Mouse (Mus musculus): ENCODE measurements at regions not wholly inside any gene's neighbourhood (a gene's known extent, or its start where the extent isn't known, plus 50 kb on each side); places are given as distances from the start of the nearest gene placed in this dataset.

DNA sequence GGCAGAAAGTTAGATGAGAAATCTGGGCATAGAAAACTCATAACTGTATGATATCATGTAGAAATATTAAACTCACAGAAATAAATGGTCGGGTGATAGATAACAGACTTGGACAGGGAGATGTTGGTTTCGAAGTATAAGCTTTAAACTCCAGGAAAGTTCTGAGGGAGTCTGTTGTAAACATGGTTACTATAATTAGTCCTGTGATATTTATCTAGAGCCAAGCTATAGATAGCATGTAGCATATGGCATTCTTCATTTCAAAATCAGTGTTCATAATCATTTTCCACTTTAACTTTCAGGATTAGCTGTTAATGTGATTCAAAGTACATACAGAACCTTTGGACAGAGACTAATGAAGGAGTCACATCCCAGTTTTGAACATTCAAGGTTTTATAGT is 387.5 kb upstream of the Xrcc4 start:
- Histone ChIP-seq H3K4me2 (replicated peaks) (no peak overlapping the region), H3K36me3 (no peaks in the 10 kb centered on the region), H3K9ac (no peak overlapping the region), H3K9me3 (replicated peaks) (no peaks in the 10 kb centered on the region), H3K27me3 (no peaks in the 10 kb centered on the region), H3K4me1 (no peaks in the 10 kb centered on the region), H3K27ac (no peak overlapping the region), H3K4me3 (no peak overlapping the region)
- no peak for ATAC-seq (ENCODE audit: low FRiP score)
- WGBS, result 92% methylated on average over 2 of the region's 2 CpGs

DNA sequence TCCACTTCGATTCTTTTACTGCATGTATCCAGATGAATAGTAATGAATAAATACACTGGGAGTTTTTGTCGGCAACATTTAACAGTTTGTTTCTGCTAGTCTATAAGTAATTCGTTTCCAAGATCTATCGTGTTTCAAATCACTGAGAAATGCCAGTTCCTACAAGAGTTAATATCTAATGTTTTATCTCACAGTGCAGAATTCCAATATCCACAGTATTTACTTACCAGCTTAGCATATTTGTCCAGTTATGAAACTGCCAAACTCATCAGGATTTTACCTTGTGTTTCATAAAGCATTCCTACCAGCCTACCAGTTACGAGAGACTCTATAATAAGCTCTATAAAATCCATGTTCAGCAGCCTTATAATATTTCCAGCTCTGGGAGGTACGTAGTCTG is 385.1 kb upstream of the Xrcc4 start:
- Histone ChIP-seq H3K9me3 (replicated peaks) (no peaks in the 10 kb centered on the region), H3K4me3 (no peak overlapping the region), H3K27ac (no peak overlapping the region), H3K4me2 (replicated peaks) (no peak overlapping the region), H3K9ac (no peak overlapping the region), H3K27me3 (no peaks in the 10 kb centered on the region), H3K4me1 (no peaks in the 10 kb centered on the region), H3K36me3 (no peaks in the 10 kb centered on the region)
- 87% methylated on average over 6 of the region's 6 CpGs for WGBS
- no peak for ATAC-seq (ENCODE audit: low FRiP score)

DNA sequence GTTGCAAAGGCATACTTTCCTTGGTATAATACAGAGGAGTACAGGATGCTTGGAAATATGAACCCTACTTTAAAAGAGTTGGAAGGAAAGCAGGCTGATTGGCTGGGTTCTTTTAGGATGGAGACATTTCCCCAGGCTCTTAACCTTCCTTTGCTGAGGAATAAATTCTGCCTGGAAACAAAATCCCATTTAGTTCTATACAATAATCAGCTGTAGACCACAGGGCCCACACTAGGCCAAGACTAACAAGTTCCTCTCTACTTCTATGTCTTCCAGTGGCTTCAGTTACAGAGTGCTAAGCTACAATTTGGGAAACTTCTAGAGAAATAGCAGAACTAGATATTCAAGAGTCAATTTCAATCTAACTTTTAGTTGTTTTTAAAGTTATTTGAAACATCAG is 384.6 kb upstream of the Xrcc4 start:
- Histone ChIP-seq H3K4me2 (replicated peaks) (no peak overlapping the region), H3K27me3 (no peaks in the 10 kb centered on the region), H3K27ac (no peak overlapping the region), H3K4me3 (no peak overlapping the region), H3K9me3 (replicated peaks) (no peaks in the 10 kb centered on the region), H3K4me1 (no peaks in the 10 kb centered on the region), H3K9ac (no peak overlapping the region), H3K36me3 (no peaks in the 10 kb centered on the region)
- ATAC-seq (ENCODE audit: low FRiP score), result no peak

DNA sequence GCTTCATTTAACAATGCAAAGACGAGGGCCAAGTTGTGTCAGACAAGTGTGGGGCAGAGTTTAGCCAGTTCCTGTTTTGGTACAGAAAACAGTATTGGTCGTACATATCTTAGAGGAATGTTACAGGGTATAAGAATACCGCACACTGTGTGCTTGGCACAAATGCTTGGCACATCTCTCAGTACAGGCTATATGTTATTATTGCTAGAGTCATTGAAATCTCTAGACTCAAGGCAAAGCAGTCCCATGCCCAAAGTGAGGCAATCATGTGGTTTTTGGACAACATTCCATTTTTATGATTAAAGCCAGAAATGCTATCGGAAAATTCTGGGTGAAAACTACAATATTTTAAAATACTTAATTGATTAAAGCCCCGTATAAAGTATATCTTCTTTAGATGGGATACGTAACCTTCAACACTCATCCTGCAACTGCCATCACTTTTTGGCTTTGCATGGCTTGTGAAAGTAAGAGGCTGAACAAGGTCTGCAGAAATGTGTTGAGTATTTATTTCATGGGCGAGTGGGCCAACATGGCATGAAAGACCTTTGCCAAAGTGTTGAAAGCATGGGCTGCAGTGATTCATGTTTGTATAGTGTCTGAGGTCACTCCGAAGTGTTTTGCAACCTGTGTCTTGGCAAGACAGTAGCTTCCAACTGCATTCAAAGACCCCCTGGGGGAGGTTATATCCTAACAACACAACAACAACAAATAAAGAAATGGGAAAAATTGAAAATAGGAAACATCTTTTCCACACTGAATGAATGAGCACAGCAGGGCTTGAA is 383.8 kb upstream of the Xrcc4 start:
- H3K27me3 ChIP-seq, result no peaks in the 10 kb centered on the region
- no peak overlapping the region for H3K4me3 ChIP-seq
- 88% methylated on average over 8 of the region's 8 CpGs for WGBS
- no peaks in the 10 kb centered on the region for H3K36me3 ChIP-seq
- H3K4me1 ChIP-seq, result no peaks in the 10 kb centered on the region
- H3K9ac ChIP-seq, result no peak overlapping the region
- no peaks in the 10 kb centered on the region for H3K9me3 ChIP-seq (replicated peaks)
- no peak for ATAC-seq (ENCODE audit: low FRiP score)
- H3K27ac ChIP-seq, result no peak overlapping the region
- no peak overlapping the region for H3K4me2 ChIP-seq (replicated peaks)

DNA sequence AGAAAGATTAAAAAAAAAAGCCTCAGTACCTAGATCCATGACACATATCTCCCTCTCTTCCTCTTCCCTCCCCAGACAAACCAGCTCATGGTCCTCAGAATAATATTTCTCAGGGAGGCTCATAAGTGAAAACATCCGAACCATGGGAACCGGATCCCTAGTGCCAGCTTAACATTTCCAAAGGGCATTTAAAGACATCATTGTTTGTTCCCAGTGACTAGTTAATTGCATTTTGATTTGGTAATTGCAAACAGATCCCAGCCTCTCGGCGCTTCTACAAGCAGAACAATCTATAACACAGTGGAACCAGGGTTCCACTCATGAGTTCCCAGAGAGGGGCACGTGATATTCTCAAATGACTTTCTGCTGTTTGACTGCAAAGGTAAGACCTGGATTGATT is 376.7 kb upstream of the Xrcc4 start:
- ATAC-seq (ENCODE audit: low FRiP score), result no peak
- Histone ChIP-seq H3K4me2 (replicated peaks) (no peak overlapping the region), H3K9ac (no peak overlapping the region), H3K36me3 (no peaks in the 10 kb centered on the region), H3K4me1 (no peaks in the 10 kb centered on the region), H3K27ac (no peak overlapping the region), H3K9me3 (replicated peaks) (no peaks in the 10 kb centered on the region), H3K27me3 (no peaks in the 10 kb centered on the region), H3K4me3 (no peak overlapping the region)
- WGBS, result 65% methylated on average over 5 of the region's 5 CpGs

DNA sequence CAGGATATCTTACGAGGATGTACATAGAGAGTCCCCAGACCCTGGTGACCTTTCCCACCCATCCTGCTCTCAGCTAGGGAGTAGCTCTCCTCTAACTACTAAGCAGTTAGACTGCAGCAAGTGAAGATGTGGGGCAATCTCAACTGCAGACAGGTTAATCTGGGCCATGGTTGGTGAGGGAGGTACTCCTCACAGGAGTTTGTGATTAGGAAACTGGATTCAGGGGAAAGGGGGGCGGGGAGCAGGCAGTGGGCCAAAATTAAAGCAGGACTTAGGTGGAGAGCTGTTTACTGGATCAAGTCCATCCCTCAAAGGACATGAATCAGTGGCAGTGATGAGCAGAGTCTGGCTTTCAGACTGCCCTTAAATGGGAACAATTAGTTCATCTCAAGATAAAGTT is 374.6 kb upstream of the Xrcc4 start:
- Histone ChIP-seq H3K36me3 (no peaks in the 10 kb centered on the region), H3K4me3 (no peak overlapping the region), H3K27me3 (no peaks in the 10 kb centered on the region), H3K9ac (no peak overlapping the region), H3K9me3 (replicated peaks) (no peaks in the 10 kb centered on the region), H3K27ac (no peak overlapping the region), H3K4me1 (no peaks in the 10 kb centered on the region), H3K4me2 (replicated peaks) (no peak overlapping the region)
- 72% methylated on average over 2 of the region's 2 CpGs for WGBS
- no peak for ATAC-seq (ENCODE audit: low FRiP score)

DNA sequence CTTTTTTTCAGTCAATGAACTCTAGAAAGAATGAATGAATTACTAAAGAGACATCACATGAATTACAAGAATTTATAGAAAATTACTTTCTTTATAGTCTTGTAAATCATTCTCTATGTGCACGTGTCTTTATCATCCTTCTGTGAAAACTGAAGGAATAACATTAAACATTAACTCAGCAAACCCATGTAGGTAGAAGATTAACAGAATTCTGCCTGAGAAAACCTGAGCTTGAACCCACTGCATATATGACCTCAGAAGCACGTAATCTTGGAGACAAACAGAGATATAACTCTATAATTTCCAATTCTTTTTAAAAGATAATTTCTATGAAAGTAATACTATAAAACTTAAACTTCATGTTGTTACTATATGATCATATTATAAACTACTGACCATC is 374.0 kb upstream of the Xrcc4 start:
- Histone ChIP-seq H3K9ac (no peak overlapping the region), H3K4me1 (no peaks in the 10 kb centered on the region), H3K27ac (no peak overlapping the region), H3K4me3 (no peak overlapping the region), H3K27me3 (no peaks in the 10 kb centered on the region), H3K4me2 (replicated peaks) (no peak overlapping the region), H3K9me3 (replicated peaks) (no peaks in the 10 kb centered on the region), H3K36me3 (no peaks in the 10 kb centered on the region)
- WGBS, result 77% methylated on average over 2 of the region's 2 CpGs
- no peak for ATAC-seq (ENCODE audit: low FRiP score)

DNA sequence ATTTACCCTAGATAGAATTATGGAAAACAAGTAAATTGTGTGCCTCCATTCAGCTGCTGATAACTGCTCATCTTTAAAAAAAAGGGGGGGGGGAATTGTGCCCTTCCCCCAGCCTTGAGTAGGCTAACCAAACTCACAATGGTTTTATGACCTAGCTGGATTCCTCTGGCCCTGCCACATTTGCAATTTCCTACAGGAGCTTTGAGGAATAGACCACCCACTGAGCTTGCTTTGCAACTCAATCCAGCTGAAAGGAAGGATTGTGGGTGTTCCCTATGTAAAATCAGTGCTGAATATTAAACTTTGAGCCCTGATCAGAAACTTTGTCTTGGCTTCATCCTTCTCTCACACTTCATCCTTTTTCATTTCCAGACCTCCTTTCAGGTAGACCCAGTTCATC is 365.2 kb upstream of the Xrcc4 start:
- no peak overlapping the region for H3K4me2 ChIP-seq (replicated peaks)
- no peak for ATAC-seq (ENCODE audit: low FRiP score)

DNA sequence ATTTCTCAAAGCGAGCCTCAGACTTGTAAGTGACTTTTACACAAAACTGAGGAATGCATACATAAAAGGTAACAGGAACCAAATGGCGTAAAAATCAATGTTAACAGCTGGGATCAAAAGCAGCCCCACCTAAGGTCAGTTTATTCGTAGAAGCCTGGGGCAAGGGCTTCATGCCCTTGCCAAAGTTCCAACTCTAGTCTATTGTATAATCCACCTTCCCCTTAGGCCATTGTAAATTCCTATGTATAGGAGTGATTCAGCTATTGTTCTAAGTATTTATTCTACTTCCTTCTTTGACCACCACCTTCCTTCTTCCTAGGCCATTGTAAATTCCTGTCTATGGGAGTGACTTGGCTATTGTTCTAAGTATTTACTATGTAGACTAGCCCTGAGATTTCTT is 337.5 kb upstream of the Xrcc4 start:
- Histone ChIP-seq H3K4me1 (no peaks in the 10 kb centered on the region), H3K27me3 (no peaks in the 10 kb centered on the region), H3K9me3 (replicated peaks) (no peaks in the 10 kb centered on the region), H3K9ac (no peak overlapping the region), H3K36me3 (no peaks in the 10 kb centered on the region), H3K4me3 (no peak overlapping the region), H3K27ac (no peak overlapping the region), H3K4me2 (replicated peaks) (no peak overlapping the region)
- WGBS, result 96% methylated on average over 3 of the region's 3 CpGs
- no peak for ATAC-seq (ENCODE audit: low FRiP score)

More for the DNA sequence above, 365.2 kb upstream of the Xrcc4 start:
- Histone ChIP-seq H3K36me3 (no peaks in the 10 kb centered on the region), H3K27me3 (no peaks in the 10 kb centered on the region), H3K9ac (no peak overlapping the region), H3K9me3 (replicated peaks) (0 out of 2 replicates have a peak, but pooled peaks cover 9% of the 10 kb centered on the region), H3K27ac (no peak overlapping the region), H3K4me3 (no peak overlapping the region), H3K4me1 (no peaks in the 10 kb centered on the region)

DNA sequence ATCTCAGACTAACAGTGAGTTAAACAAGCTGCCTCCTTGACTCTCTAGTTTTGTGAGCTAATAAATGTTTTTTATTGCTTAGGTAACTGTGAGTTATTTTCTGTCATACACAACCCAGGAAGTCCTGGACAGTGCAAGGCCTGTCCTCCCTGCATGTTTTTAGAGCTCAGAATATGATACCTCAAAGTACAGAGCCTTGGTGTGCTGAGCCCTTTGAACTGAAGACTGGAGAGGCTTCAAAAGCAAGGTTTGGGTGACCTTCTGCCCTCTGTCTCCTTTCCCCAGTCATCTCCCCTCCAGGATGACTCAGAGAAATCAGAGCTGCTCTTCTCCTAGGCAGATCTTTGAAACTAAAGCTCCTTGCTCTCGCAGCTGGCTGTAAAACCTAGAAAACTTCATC is 336.0 kb upstream of the Xrcc4 start:
- no peak overlapping the region for H3K4me3 ChIP-seq
- H3K36me3 ChIP-seq, result no peaks in the 10 kb centered on the region
- no peak overlapping the region for H3K9ac ChIP-seq
- no peaks in the 10 kb centered on the region for H3K27me3 ChIP-seq
- ATAC-seq (ENCODE audit: low FRiP score), result no peak
- no peak overlapping the region for H3K4me2 ChIP-seq (replicated peaks)
- no peaks in the 10 kb centered on the region for H3K9me3 ChIP-seq (replicated peaks)
- no peak overlapping the region for H3K27ac ChIP-seq
- 74% methylated on average over 1 of the region's 1 CpGs for WGBS
- no peaks in the 10 kb centered on the region for H3K4me1 ChIP-seq

DNA sequence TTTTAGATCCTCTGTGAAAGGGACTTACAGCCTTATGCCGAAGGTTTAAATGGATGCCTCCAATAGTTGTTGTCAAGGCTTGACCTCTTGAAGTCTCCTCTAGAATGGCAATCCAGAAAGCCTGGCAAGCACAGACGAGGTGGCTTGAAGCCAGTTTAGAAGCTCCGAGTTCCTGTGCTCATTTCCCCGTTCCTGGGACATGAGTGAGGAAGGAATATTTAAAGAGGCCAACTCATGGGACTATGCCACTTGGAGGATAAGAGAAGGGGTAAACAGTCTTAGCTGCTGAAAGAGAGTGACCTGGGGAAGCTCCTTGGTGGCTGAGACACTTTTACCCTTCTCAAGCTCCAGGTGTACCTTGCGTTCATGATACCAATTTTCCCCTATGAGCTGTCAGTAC is 335.1 kb upstream of the Xrcc4 start:
- Histone ChIP-seq H3K27ac (no peak overlapping the region), H3K4me2 (replicated peaks) (no peak overlapping the region), H3K4me3 (no peak overlapping the region), H3K9me3 (replicated peaks) (no peaks in the 10 kb centered on the region), H3K4me1 (no peaks in the 10 kb centered on the region), H3K36me3 (no peaks in the 10 kb centered on the region), H3K27me3 (no peaks in the 10 kb centered on the region), H3K9ac (no peak overlapping the region)
- WGBS, result 84% methylated on average over 5 of the region's 5 CpGs
- no peak for ATAC-seq (ENCODE audit: low FRiP score)

DNA sequence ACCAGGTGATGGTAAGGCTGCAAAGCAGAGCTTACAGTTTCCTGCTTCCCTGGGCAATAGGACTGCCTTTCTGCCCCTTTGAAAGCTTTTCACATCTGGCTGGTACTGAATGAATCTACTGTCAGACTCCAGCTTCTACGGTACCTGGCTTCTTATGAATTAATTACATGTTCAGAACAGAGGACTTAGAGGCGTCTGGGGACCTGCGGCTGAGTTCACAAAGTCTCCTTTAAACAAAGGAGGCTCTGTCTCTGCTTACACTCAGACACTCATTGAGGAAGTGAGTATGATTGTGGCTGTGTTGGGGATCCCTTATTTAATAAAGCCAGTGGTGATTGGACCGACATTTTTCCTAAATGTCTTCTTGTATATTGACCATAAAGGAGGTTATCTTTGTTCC is 331.6 kb upstream of the Xrcc4 start:
- 42% methylated on average over 4 of the region's 4 CpGs for WGBS
- Histone ChIP-seq H3K4me1 (no peaks in the 10 kb centered on the region), H3K4me2 (replicated peaks) (no peak overlapping the region), H3K27me3 (no peaks in the 10 kb centered on the region), H3K9ac (no peak overlapping the region), H3K4me3 (no peak overlapping the region), H3K27ac (no peak overlapping the region), H3K9me3 (replicated peaks) (no peaks in the 10 kb centered on the region), H3K36me3 (no peaks in the 10 kb centered on the region)
- ATAC-seq (ENCODE audit: low FRiP score), result peak; percentile 50; the same call in 1 of the 2 replicates

DNA sequence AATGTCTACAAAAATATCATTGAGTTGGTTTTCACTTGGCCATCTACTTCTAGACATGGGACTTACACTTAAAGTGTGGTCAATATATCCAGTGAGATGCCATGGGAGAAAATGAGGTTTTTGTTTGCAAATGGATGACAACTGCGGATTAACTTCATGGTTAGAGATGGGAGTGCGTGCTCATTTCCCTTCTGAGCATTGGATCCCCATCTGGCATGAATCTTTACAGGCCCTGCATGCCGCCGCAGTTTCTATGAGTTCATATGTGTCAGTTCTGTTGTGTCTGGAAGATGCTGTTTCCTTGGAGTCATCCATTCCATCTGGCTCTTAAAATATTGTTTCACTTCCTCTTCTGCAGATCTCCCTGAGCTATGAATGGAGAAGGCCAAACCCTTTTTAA is 315.0 kb upstream of the Xrcc4 start:
- Histone ChIP-seq H3K27me3 (no peaks in the 10 kb centered on the region), H3K9me3 (replicated peaks) (no peaks in the 10 kb centered on the region), H3K4me1 (no peaks in the 10 kb centered on the region), H3K4me3 (no peak overlapping the region), H3K9ac (no peak overlapping the region), H3K36me3 (no peaks in the 10 kb centered on the region), H3K4me2 (replicated peaks) (no peak overlapping the region), H3K27ac (no peak overlapping the region)
- 92% methylated on average over 4 of the region's 4 CpGs for WGBS
- ATAC-seq (ENCODE audit: low FRiP score), result no peak

Measured in hindbrain, embryonic 12.5 days (tissue).